Mouse (Mus musculus) CH12.LX (cell line): Measurements from ENCODE around the gene Styxl1. TPM values are rescaled to one million over a fixed set of nuclear protein-coding genes. Genes with fewer than 3 reads are reported as not detected.

ENCODE experiments used
- DNase-seq: peaks from one replicate; pipeline ENCODE4 v3.0.0-alpha.2; 2013; ENCODE audit errors: extremely low read depth
- H3K27ac ChIP-seq: 2 replicates; pipeline ENCODE4 v1.5.1; 2012; ENCODE audit warnings: low read depth, mild to moderate bottlenecking, control low read depth, moderate library complexity; ENCODE audit not compliant: insufficient read depth
- H3K27me3 ChIP-seq: replicated peaks from 2 replicates; pipeline ENCODE3; 2012; ENCODE audit warnings: inconsistent platforms
- H3K36me3 ChIP-seq, 2 experiments: replicated peaks in 1 of 2; 2 replicates each; pipeline versions ENCODE3 to v1.6.1; 2012; ENCODE audit warnings: inconsistent platforms in 1 of 2, low read length in 1 of 2, mild to moderate bottlenecking in 1 of 2, mixed read lengths in 1 of 2, moderate library complexity in 1 of 2; ENCODE audit not compliant: control insufficient read depth in 1 of 2, insufficient read depth in 1 of 2
- H3K4me1 ChIP-seq, 2 experiments: 2 replicates each; pipeline ENCODE4 v1.6.1; 2012; ENCODE audit warnings: inconsistent platforms in 1 of 2, moderate library complexity in 1 of 2; ENCODE audit not compliant: insufficient read depth in 2 of 2, control insufficient read depth in 1 of 2
- H3K4me2 ChIP-seq: 2 replicates; pipeline ENCODE4 v1.6.1; 2012; ENCODE audit warnings: low read depth, mild to moderate bottlenecking, control low read depth; ENCODE audit not compliant: poor library complexity, insufficient read depth, severe bottlenecking
- H3K4me3 ChIP-seq, 3 experiments: fragments of 150-350 bp in 1 of 3; sonication (generic) in 1 of 3; replicated peaks in 1 of 3; 2 replicates each; pipeline versions ENCODE3 to v1.5.1; 2011 to 2012; ENCODE audit warnings: low read depth in 2 of 3, low read length in 2 of 3, mild to moderate bottlenecking in 2 of 3, moderate library complexity in 2 of 3, control low read depth in 1 of 3, improper control_type of control experiment in 1 of 3, inconsistent platforms in 1 of 3, mixed read lengths in 1 of 3; ENCODE audit not compliant: poor library complexity in 1 of 3
- H3K79me2 ChIP-seq: replicated peaks from 2 replicates; pipeline ENCODE4 v1.6.1; 2012; ENCODE audit warnings: mild to moderate bottlenecking, moderate library complexity; ENCODE audit not compliant: control insufficient read depth, poor library complexity, insufficient read depth, severe bottlenecking; ENCODE audit errors: extremely low read depth
- H3K9ac ChIP-seq: 2 replicates; pipeline ENCODE4 v1.6.1; 2012; ENCODE audit warnings: low read depth, mild to moderate bottlenecking, control low read depth, moderate library complexity; ENCODE audit not compliant: insufficient read depth
- H3K9me3 ChIP-seq: replicated peaks from 2 replicates; pipeline ENCODE3; 2012; ENCODE audit warnings: low read length, inconsistent platforms, mixed read lengths
- CHD1 ChIP-seq: IDR thresholded peaks from 2 replicates; pipeline ENCODE4 v1.6.1; 2012; ENCODE audit warnings: low read depth, low read length, improper control_type of control experiment, inconsistent platforms
- CHD2 ChIP-seq: IDR thresholded peaks from 2 replicates; pipeline ENCODE4 v1.6.1; 2011; ENCODE audit warnings: low read length, improper control_type of control experiment
- CTCF ChIP-seq, 2 experiments: IDR thresholded peaks in 1 of 2; conservative IDR thresholded peaks in 1 of 2; 2 replicates each; pipeline ENCODE4 v1.5.1; 2011 to 2012; ENCODE audit warnings: low read depth in 2 of 2, low read length in 2 of 2, improper control_type of control experiment in 1 of 2, inconsistent platforms in 1 of 2, mild to moderate bottlenecking in 1 of 2, moderate library complexity in 1 of 2
- E2F4 ChIP-seq: IDR thresholded peaks from 2 replicates; pipeline ENCODE4 v1.6.1; 2011; ENCODE audit warnings: low read depth, low read length, improper control_type of control experiment; ENCODE audit not compliant: insufficient replicate concordance
- ELF1 ChIP-seq: IDR thresholded peaks from 2 replicates; pipeline ENCODE4 v1.6.1; 2014; ENCODE audit warnings: low read depth, mild to moderate bottlenecking, inconsistent platforms, low read length, improper control_type of control experiment
- ETS1 ChIP-seq: conservative IDR thresholded peaks from 2 replicates; pipeline ENCODE4 v1.6.1; 2012; ENCODE audit warnings: low read depth, mild to moderate bottlenecking, inconsistent platforms, low read length, improper control_type of control experiment, moderate library complexity
- HCFC1 ChIP-seq: IDR thresholded peaks from 2 replicates; pipeline ENCODE4 v1.6.1; 2012; ENCODE audit warnings: low read depth, mild to moderate bottlenecking, inconsistent platforms, low read length, improper control_type of control experiment
- IRF4 ChIP-seq: IDR thresholded peaks from 2 replicates; pipeline ENCODE4 v1.6.1; 2014; ENCODE audit warnings: low read depth, mild to moderate bottlenecking, inconsistent platforms, low read length, improper control_type of control experiment
- JUN ChIP-seq: IDR thresholded peaks from 2 replicates; pipeline ENCODE4 v1.6.1; 2011; ENCODE audit warnings: low read depth, mild to moderate bottlenecking, low read length, improper control_type of control experiment, moderate library complexity; ENCODE audit not compliant: insufficient read depth
- KAT2A ChIP-seq: IDR thresholded peaks from 2 replicates; pipeline ENCODE4 v1.6.1; 2012; ENCODE audit warnings: low read length, improper control_type of control experiment, inconsistent platforms; ENCODE audit not compliant: insufficient replicate concordance
- MEF2A ChIP-seq: IDR thresholded peaks from 2 replicates; pipeline ENCODE4 v1.6.1; 2014; ENCODE audit warnings: low read depth, mild to moderate bottlenecking, inconsistent platforms, low read length, improper control_type of control experiment, borderline replicate concordance
- MXI1 ChIP-seq: IDR thresholded peaks from 2 replicates; pipeline ENCODE4 v1.6.1; 2011; ENCODE audit warnings: mild to moderate bottlenecking, low read depth, low read length, improper control_type of control experiment
- NELFE ChIP-seq: IDR thresholded peaks from 2 replicates; pipeline ENCODE4 v1.6.1; 2011; ENCODE audit warnings: low read depth, low read length, improper control_type of control experiment
- NRF1 ChIP-seq: IDR thresholded peaks from 2 replicates; pipeline ENCODE4 v1.6.1; 2014; ENCODE audit warnings: low read depth, mild to moderate bottlenecking, inconsistent platforms, low read length, improper control_type of control experiment, moderate library complexity
- POLR2A ChIP-seq: IDR thresholded peaks from 2 replicates; pipeline ENCODE4 v1.6.1; 2011; ENCODE audit warnings: low read depth, mild to moderate bottlenecking, improper control_type of control experiment, low read length
- POLR2AphosphoS2 ChIP-seq: IDR thresholded peaks from 2 replicates; pipeline ENCODE4 v1.6.1; 2011; ENCODE audit warnings: low read depth, low read length, improper control_type of control experiment
- RAD21 ChIP-seq: IDR thresholded peaks from 2 replicates; pipeline ENCODE4 v1.6.1; 2011; ENCODE audit warnings: low read depth, mild to moderate bottlenecking, low read length, improper control_type of control experiment, moderate library complexity
- SMC3 ChIP-seq: IDR thresholded peaks from 2 replicates; pipeline ENCODE4 v1.6.1; 2011; ENCODE audit warnings: low read depth, low read length, improper control_type of control experiment
- UBTF ChIP-seq: IDR thresholded peaks from 2 replicates; pipeline ENCODE4 v1.6.1; 2012; ENCODE audit warnings: low read depth, mild to moderate bottlenecking, inconsistent platforms, low read length, improper control_type of control experiment, moderate library complexity
- USF1 ChIP-seq: IDR thresholded peaks from 2 replicates; pipeline ENCODE4 v1.6.1; 2014; ENCODE audit warnings: low read depth, mild to moderate bottlenecking, inconsistent platforms, low read length, improper control_type of control experiment
- ZMIZ1 ChIP-seq: IDR thresholded peaks from 2 replicates; pipeline ENCODE4 v1.6.1; 2012; ENCODE audit warnings: low read depth, mild to moderate bottlenecking, inconsistent platforms, low read length, improper control_type of control experiment
- dilution Hi-C: fragments of 300-500 bp; cut with MboI; formaldehyde crosslinking; loops from 2 replicates; pipeline ENCODE4 v1.14.3; 2020; ENCODE audit warnings: low sequenced_read_pairs; ENCODE audit not compliant: extremely low pct_unique_long_range_greater_than_20kb, extremely low pct_ligation_motif_present
- in situ Hi-C: fragments of 300-500 bp; cut with MboI; formaldehyde crosslinking; loops from 3 replicates; pipeline ENCODE4 v1.14.3; 2019; ENCODE audit warnings: low sequenced_read_pairs, low pct_ligation_motif_present, low pct_unique_long_range_greater_than_20kb, mixed read lengths
- polyA plus RNA-seq: library from polyadenylated mRNA; unstranded; fragments of >175 nt; gene quantifications from 2 replicates; pipeline ENCODE4 v1.2.1, GENCODE M21; 2012; ENCODE audit warnings: low read depth; ENCODE audit not compliant: insufficient read length
- total RNA-seq, 2 experiments: library from RNA; depleted of rRNA; stranded (reverse); fragments of 300-350 nt in 1 of 2; fragments of >200 nt in 1 of 2; gene quantifications; 2 replicates each; pipeline ENCODE4 v1.2.3; 2012 to 2014

Gene Styxl1
- total and polyA plus RNA-seq, 3 experiments, result not detected

- TF ChIP-seq KAT2A (no peak), SMC3 (peak; percentile 15; the same call in 1 of the 2 replicates), CTCF (conservative IDR thresholded peaks at IDR 0.05 in 1 of 2, IDR thresholded peaks at IDR 0.05 in 1 of 2; ENCODE audit: low read depth in 2 of 2, low read length in 2 of 2) (peak in 1 of 2 experiments; percentile 22; a peak in 2 of 4 replicates)
Observed at GRCm38 (mm10) chr5:135803135-135803534, 24.9 kb upstream of the Styxl1 start.

GRCm38 (mm10) chr5:135802641-135803040 is 24.5 kb upstream of the Styxl1 start:
- in situ Hi-C loops, result no loop called here
- H3K36me3 ChIP-seq, result no peaks in the 10 kb centered on the region
- peaks cover 10 to 18% of the 10 kb centered on the region in 2 experiments for H3K4me1 ChIP-seq
- DNase-seq, result no peak
- no peak overlapping the region for H3K4me3 ChIP-seq
- no peaks in the 10 kb centered on the region for H3K79me2 ChIP-seq
- peaks cover 12% of the 10 kb centered on the region for H3K9me3 ChIP-seq
- H3K27ac ChIP-seq, result no peak overlapping the region
- H3K27me3 ChIP-seq, result peaks cover 69% of the 10 kb centered on the region
- H3K9ac ChIP-seq, result no peak overlapping the region
- TF ChIP-seq ZMIZ1 (no peak), CTCF (conservative IDR thresholded peaks at IDR 0.05 in 1 of 2, IDR thresholded peaks at IDR 0.05 in 1 of 2; ENCODE audit: low read depth in 2 of 2, low read length in 2 of 2) (no peak), RAD21 (no peak), CHD2 (no peak), MXI1 (no peak)
- TF ChIP-seq, all 38 proteins: peak for 0
- no peak overlapping the region for H3K4me2 ChIP-seq
- dilution Hi-C loops, result no loop called here

More at GRCm38 (mm10) chr5:135803135-135803534, 24.9 kb upstream of the Styxl1 start:
- no peak overlapping the region for H3K4me2 ChIP-seq
- no peaks in the 10 kb centered on the region for H3K36me3 ChIP-seq
- no peak overlapping the region for H3K4me3 ChIP-seq
- H3K27ac ChIP-seq, result no peak overlapping the region
- dilution Hi-C loops, result no loop called here
- H3K4me1 ChIP-seq, result peaks cover 10 to 18% of the 10 kb centered on the region in 2 experiments
- DNase-seq, result no peak
- no peak overlapping the region for H3K9ac ChIP-seq
- H3K79me2 ChIP-seq, result no peaks in the 10 kb centered on the region
- in situ Hi-C loops, result no loop called here
- H3K27me3 ChIP-seq, result peaks cover 74% of the 10 kb centered on the region
- H3K9me3 ChIP-seq, result peaks cover 12% of the 10 kb centered on the region

GRCm38 (mm10) chr5:135800927-135801326 is 22.7 kb upstream of the Styxl1 start:
- Histone ChIP-seq H3K9ac (no peak overlapping the region), H3K79me2 (no peaks in the 10 kb centered on the region), H3K27me3 (peaks cover 65% of the 10 kb centered on the region), H3K4me2 (no peak overlapping the region), H3K4me1 (peaks cover 10 to 18% of the 10 kb centered on the region in 2 experiments), H3K27ac (no peak overlapping the region), H3K36me3 (no peaks in the 10 kb centered on the region), H3K9me3 (peaks cover 12% of the 10 kb centered on the region), H3K4me3 (no peak overlapping the region)
- dilution Hi-C loops (no loop called here), in situ Hi-C loops (no loop called here)
- no peak for TF ChIP-seq ELF1
- no peak for TF ChIP-seq MEF2A
- no peak for TF ChIP-seq ETS1
- TF ChIP-seq USF1, result no peak
- TF ChIP-seq POLR2A, result no peak
- no peak for TF ChIP-seq POLR2AphosphoS2
- TF ChIP-seq SMC3, result no peak
- no peak for TF ChIP-seq IRF4
- no peak for TF ChIP-seq HCFC1
- TF ChIP-seq CTCF (conservative IDR thresholded peaks at IDR 0.05 in 1 of 2, IDR thresholded peaks at IDR 0.05 in 1 of 2; ENCODE audit: low read depth in 2 of 2, low read length in 2 of 2), result no peak
- TF ChIP-seq CHD1, result no peak
- TF ChIP-seq NELFE, result no peak
- TF ChIP-seq JUN, result no peak
- no peak for TF ChIP-seq UBTF
- no peak for TF ChIP-seq MXI1
- no peak for TF ChIP-seq NRF1
- TF ChIP-seq E2F4, result no peak
- no peak for DNase-seq
